Mouse (Mus musculus) limb, embryonic 13.5 days (tissue): ENCODE results near the gene Tnfrsf1b. TPM values are rescaled to one million over a fixed set of nuclear protein-coding genes. Genes with fewer than 3 reads are reported as not detected.

Experiments
- ATAC-seq: fragments of 200-750 bp; cut with Nextera tagmentation; 2 replicates; pipeline ENCODE4 v1.8.0; 2017; ENCODE audit warnings: low read depth, moderate number of reproducible peaks, moderate TSS enrichment; ENCODE audit not compliant: low FRiP score
- H3K27ac ChIP-seq: fragments of 300-500 bp; sonication (generic); 2 replicates; pipeline ENCODE4 v1.5.1; 2015; ENCODE audit warnings: inconsistent platforms, mild to moderate bottlenecking, moderate library complexity
- H3K27me3 ChIP-seq: fragments of 300-500 bp; sonication (generic); 2 replicates; pipeline ENCODE4 v1.6.1; 2015; ENCODE audit warnings: mild to moderate bottlenecking, inconsistent platforms
- H3K36me3 ChIP-seq: fragments of 300-500 bp; sonication (generic); 2 replicates; pipeline ENCODE4 v1.6.1; 2015; ENCODE audit warnings: inconsistent platforms, mild to moderate bottlenecking, moderate library complexity
- H3K4me1 ChIP-seq: fragments of 300-500 bp; sonication (generic); 2 replicates; pipeline ENCODE4 v1.6.1; 2015; ENCODE audit warnings: inconsistent platforms
- H3K4me2 ChIP-seq: fragments of 300-500 bp; sonication (generic); replicated peaks from 2 replicates; pipeline ENCODE4 v1.6.1; 2015; ENCODE audit warnings: inconsistent platforms, mild to moderate bottlenecking, moderate library complexity
- H3K4me3 ChIP-seq: fragments of 300-500 bp; sonication (generic); 2 replicates; pipeline ENCODE4 v1.5.1; 2015; ENCODE audit warnings: moderate library complexity, mild to moderate bottlenecking, inconsistent platforms
- H3K9ac ChIP-seq: fragments of 300-500 bp; sonication (generic); 2 replicates; pipeline ENCODE4 v1.6.1; 2015; ENCODE audit warnings: mild to moderate bottlenecking, inconsistent platforms
- H3K9me3 ChIP-seq: fragments of 300-500 bp; sonication (generic); 2 replicates; pipeline ENCODE4 v1.6.1; 2016; ENCODE audit warnings: inconsistent platforms
- WGBS: fragments of 180-500 bp; shearing (Covaris S2); methylation state at CpG from one replicate; pipeline ENCODE4 v1.1.7; 2015; 5-methylcytosine and 5-hydroxymethylcytosine counted together
- polyA plus RNA-seq: library from polyadenylated mRNA; unstranded; fragments of >200 nt; fragmentation: Nextera tagmentation; extraction: Ambion mirVana; gene quantifications from 2 replicates; pipeline ENCODE4 v1.2.1, GENCODE M21; 2015

Gene Tnfrsf1b
- polyA plus RNA-seq, 1 experiment from 2014 or later: 2.9 TPM

- no peaks in the 10 kb centered on the region for H3K9me3 ChIP-seq
- H3K27ac ChIP-seq: no peak overlapping the region
- no peaks in the 10 kb centered on the region for H3K36me3 ChIP-seq
- peaks cover 5% of the 10 kb centered on the region; the same call in 1 of the 2 replicates for H3K4me1 ChIP-seq
- H3K4me2 ChIP-seq: no peak overlapping the region
- no peaks in the 10 kb centered on the region for H3K27me3 ChIP-seq
- peak; percentile 50; the same call in 1 of the 2 replicates for ATAC-seq
- H3K9ac ChIP-seq: no peak overlapping the region
- 82% methylated on average over 5 of the region's 5 CpGs for WGBS
- no peak overlapping the region for H3K4me3 ChIP-seq
Observed at GRCm38 (mm10) chr4:145229524-145230163, 17.0 kb downstream of the Tnfrsf1b start.

- H3K27me3 ChIP-seq: no peaks in the 10 kb centered on the region
- H3K4me2 ChIP-seq: no peak overlapping the region
- no peaks in the 10 kb centered on the region for H3K9me3 ChIP-seq
- H3K36me3 ChIP-seq: no peaks in the 10 kb centered on the region
- H3K27ac ChIP-seq: no peak overlapping the region
- H3K4me1 ChIP-seq: peaks cover 5% of the 10 kb centered on the region; the same call in 1 of the 2 replicates
- 93% methylated on average over 6 of the region's 6 CpGs for WGBS
- H3K4me3 ChIP-seq: no peak overlapping the region
- no peak for ATAC-seq
- no peak overlapping the region for H3K9ac ChIP-seq
Observed at GRCm38 (mm10) chr4:145229051-145229450, 17.6 kb downstream of the Tnfrsf1b start.

- H3K36me3 ChIP-seq: no peaks in the 10 kb centered on the region
- WGBS: 82% methylated on average over 4 of the region's 4 CpGs
Observed at GRCm38 (mm10) chr4:145224613-145225012, 22.1 kb downstream of the Tnfrsf1b start.

GRCm38 (mm10) chr4:145222064-145222463 is 24.6 kb downstream of the Tnfrsf1b start:
- Histone ChIP-seq H3K4me2 (no peak overlapping the region), H3K9me3 (no peaks in the 10 kb centered on the region), H3K4me1 (0 out of 2 replicates have a peak, but pooled peaks cover 4% of the 10 kb centered on the region), H3K36me3 (no peaks in the 10 kb centered on the region), H3K27ac (no peak overlapping the region), H3K27me3 (no peaks in the 10 kb centered on the region), H3K4me3 (no peak overlapping the region), H3K9ac (no peak overlapping the region)
- 74% methylated on average over 8 of the region's 8 CpGs for WGBS
- no peak for ATAC-seq

More at GRCm38 (mm10) chr4:145224613-145225012, 22.1 kb downstream of the Tnfrsf1b start:
- no peak overlapping the region for H3K4me3 ChIP-seq
- no peak for ATAC-seq
- H3K4me2 ChIP-seq: no peak overlapping the region
- H3K27ac ChIP-seq: no peak overlapping the region
- no peak overlapping the region for H3K9ac ChIP-seq
- no peaks in the 10 kb centered on the region for H3K27me3 ChIP-seq
- H3K9me3 ChIP-seq: no peaks in the 10 kb centered on the region
- 0 out of 2 replicates have a peak, but pooled peaks cover 7% of the 10 kb centered on the region for H3K4me1 ChIP-seq

DNA sequence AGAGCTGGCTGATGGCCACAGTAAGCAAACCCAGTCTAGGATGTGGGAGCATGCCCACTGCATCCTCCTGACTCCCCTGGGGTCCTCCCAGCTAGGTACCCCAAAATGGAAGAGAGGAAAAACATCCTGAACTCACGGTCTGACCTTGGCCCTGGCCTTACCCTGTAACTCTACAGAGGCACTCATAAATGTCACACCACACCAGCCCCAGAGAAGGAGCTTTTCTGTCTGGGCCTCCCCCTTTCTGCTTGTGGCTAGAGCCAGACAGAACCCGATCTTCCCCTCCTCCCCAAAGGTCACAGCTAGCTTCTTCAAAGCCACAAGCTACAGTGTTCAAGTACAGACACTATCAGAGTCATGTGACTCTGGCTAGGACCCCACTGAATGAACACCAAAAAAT is 25.3 kb downstream of the Tnfrsf1b start:
- 0 out of 2 replicates have a peak, but pooled peaks cover 4% of the 10 kb centered on the region for H3K4me1 ChIP-seq
- no peaks in the 10 kb centered on the region for H3K9me3 ChIP-seq
- H3K9ac ChIP-seq: no peak overlapping the region
- no peak for ATAC-seq
- no peaks in the 10 kb centered on the region for H3K27me3 ChIP-seq
- no peak overlapping the region for H3K4me3 ChIP-seq
- no peaks in the 10 kb centered on the region for H3K36me3 ChIP-seq
- no peak overlapping the region for H3K27ac ChIP-seq
- 44% methylated on average over 2 of the region's 2 CpGs for WGBS
- no peak overlapping the region for H3K4me2 ChIP-seq

DNA sequence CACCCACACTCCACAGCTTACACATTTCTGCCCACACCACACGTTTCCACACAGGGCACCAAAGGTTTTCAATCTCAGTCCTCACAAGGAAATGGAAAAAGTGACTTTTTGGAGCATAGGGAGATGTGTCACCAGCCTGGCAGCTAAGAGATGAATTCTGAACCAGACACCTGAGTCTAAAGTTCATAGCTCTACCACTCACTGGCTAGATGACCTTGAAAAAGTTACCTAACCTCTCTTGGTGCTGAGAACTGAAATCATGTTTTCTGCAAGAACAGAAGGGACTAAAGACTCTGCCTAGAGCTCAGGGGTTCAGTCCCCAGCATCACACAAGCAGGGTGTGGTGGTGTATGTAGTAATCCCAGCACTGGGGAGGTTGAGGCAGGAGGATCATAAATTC is 26.7 kb downstream of the Tnfrsf1b start:
- Histone ChIP-seq H3K4me1 (peaks cover 9% of the 10 kb centered on the region), H3K27ac (no peak overlapping the region), H3K9me3 (no peaks in the 10 kb centered on the region), H3K4me3 (no peak overlapping the region), H3K4me2 (no peak overlapping the region), H3K27me3 (no peaks in the 10 kb centered on the region), H3K9ac (no peak overlapping the region), H3K36me3 (no peaks in the 10 kb centered on the region)
- ATAC-seq: no peak
- WGBS: 71% methylated on average over 1 of the region's 1 CpGs

- H3K4me1 ChIP-seq: peaks cover 15% of the 10 kb centered on the region
- no peaks in the 10 kb centered on the region for H3K9me3 ChIP-seq
- whole genome bisulfite sequencing: 67% methylated on average over 15 of the region's 15 CpGs
- no peaks in the 10 kb centered on the region for H3K27me3 ChIP-seq
- no peak for ATAC-seq
- H3K27ac ChIP-seq: no peak overlapping the region
- H3K36me3 ChIP-seq: no peaks in the 10 kb centered on the region
- H3K4me2 ChIP-seq: no peak overlapping the region
- no peak overlapping the region for H3K9ac ChIP-seq
- H3K4me3 ChIP-seq: no peak overlapping the region
Observed at GRCm38 (mm10) chr4:145219240-145219985, 27.3 kb downstream of the Tnfrsf1b start.

- Histone ChIP-seq H3K27ac (no peak overlapping the region), H3K4me3 (no peak overlapping the region), H3K4me1 (peaks cover 15% of the 10 kb centered on the region), H3K36me3 (no peaks in the 10 kb centered on the region), H3K4me2 (no peak overlapping the region), H3K9me3 (no peaks in the 10 kb centered on the region), H3K27me3 (no peaks in the 10 kb centered on the region), H3K9ac (no peak overlapping the region)
- no peak for ATAC-seq
- 83% methylated on average over 5 of the region's 5 CpGs for WGBS
Observed at GRCm38 (mm10) chr4:145217837-145218236, 28.8 kb downstream of the Tnfrsf1b start.

DNA sequence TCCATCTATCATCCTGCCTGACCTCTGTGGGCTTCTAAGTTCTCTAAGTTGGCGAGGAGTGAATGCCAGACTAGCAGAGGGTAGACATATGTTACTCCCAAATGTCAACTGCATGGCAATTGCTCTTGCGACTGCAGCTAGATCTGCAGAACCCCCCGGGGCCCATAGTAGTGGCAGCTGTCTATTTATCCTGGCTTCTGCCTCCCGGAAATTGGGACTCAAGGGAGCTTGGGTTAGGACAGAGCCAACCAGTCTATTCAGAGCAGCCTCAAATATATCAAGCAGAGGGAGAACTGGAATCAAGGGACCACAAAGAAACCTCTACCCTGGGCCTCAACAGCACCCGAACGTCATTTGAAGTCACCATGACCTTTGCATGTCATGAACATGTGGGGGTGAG is 29.6 kb downstream of the Tnfrsf1b start:
- H3K4me3 ChIP-seq: no peak overlapping the region
- H3K27ac ChIP-seq: no peak overlapping the region
- no peaks in the 10 kb centered on the region for H3K9me3 ChIP-seq
- no peak overlapping the region for H3K9ac ChIP-seq
- no peaks in the 10 kb centered on the region for H3K27me3 ChIP-seq
- H3K4me1 ChIP-seq: peaks cover 15% of the 10 kb centered on the region
- WGBS: 80% methylated on average over 6 of the region's 6 CpGs
- ATAC-seq: no peak
- no peak overlapping the region for H3K4me2 ChIP-seq
- H3K36me3 ChIP-seq: no peaks in the 10 kb centered on the region

DNA sequence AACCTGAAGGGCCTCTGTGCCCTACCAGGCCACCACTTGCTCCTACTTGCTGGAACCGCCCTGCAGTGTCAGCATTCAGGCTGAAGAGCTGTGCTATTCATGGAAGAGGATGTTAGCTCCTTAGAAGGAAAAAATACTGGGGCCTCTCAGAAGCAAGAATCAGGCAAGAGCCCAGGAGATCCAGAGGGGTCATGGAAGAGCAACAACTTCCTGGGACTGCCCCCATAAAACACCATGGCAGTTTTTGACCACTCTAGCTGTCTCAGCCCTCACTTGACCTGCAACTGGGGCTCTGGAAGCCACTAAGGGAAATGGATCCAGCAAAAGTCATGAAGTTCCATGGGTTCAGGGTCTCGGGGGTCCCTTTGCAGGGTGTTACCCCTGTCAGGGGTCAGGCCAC is 31.3 kb downstream of the Tnfrsf1b start:
- Histone ChIP-seq H3K9me3 (no peaks in the 10 kb centered on the region), H3K9ac (no peak overlapping the region), H3K4me3 (no peak overlapping the region), H3K4me2 (no peak overlapping the region), H3K4me1 (peaks cover 11% of the 10 kb centered on the region), H3K27ac (no peak overlapping the region), H3K36me3 (no peaks in the 10 kb centered on the region), H3K27me3 (no peaks in the 10 kb centered on the region)
- WGBS: 85% methylated on average over 2 of the region's 2 CpGs
- no peak for ATAC-seq

DNA sequence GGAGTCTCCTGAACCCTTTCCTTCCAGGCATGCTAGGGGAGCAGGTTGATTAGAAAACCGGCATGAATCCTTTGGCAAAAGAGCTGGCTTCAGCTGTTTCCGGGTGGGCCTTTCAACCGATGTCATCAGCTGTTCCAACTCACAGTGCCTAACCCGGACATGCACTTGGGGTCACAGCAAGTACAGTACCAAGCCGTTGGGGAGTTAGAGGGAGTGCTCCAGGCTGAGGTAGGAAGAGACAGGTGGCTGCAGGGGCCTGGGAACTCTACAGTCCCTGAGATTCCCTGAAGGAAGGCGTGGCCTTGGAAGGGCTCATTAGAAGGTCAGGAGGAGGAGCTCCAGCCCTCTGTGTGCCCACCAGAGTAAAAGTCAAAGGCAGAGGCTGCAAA is 31.9 kb downstream of the Tnfrsf1b start:
- H3K4me1 ChIP-seq: peaks cover 12% of the 10 kb centered on the region
- H3K36me3 ChIP-seq: no peaks in the 10 kb centered on the region
- H3K4me2 ChIP-seq: no peak overlapping the region
- H3K27me3 ChIP-seq: no peaks in the 10 kb centered on the region
- 45% methylated on average over 6 of the region's 6 CpGs for WGBS
- no peak overlapping the region for H3K27ac ChIP-seq
- H3K9ac ChIP-seq: no peak overlapping the region
- peak; percentile 62 for ATAC-seq
- no peaks in the 10 kb centered on the region for H3K9me3 ChIP-seq
- H3K4me3 ChIP-seq: no peak overlapping the region

DNA sequence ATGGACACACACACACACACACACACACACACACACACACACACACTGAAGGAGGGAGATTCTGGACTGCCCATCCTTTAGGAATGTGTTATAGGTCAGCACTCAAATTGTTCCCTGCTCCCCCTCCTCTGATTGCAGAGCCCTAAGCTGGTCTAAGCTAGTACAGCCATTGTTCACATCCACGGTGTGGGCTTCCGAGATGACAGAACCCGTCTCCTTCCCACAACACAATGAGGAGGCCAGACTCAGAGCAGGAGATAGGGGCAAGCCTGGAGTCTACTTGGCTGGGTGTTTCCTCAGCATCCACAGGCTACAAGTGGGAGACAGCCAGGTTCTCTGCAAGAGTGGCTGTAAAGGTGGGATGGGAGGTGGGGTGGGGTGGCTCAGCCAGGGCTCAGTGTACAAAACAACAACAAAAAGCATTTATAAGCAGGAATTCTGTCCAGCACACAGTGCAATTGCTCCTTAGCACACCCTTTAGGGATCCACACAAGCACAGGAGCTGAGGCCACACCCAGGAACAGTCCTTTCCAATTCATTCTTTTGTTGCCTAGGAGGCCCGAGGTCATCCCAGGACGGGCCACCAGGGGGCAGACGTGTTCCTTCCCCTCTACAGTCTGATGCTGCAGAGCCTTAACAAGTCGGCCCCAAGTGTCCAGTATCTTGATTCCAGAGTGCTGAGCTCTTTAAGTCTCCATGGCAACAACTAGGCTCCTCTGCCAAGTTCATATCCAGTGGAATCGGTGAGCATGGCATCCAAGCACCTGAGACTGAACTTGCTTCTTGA is 32.5 kb downstream of the Tnfrsf1b start:
- H3K27ac ChIP-seq: no peak overlapping the region
- H3K4me2 ChIP-seq: no peak overlapping the region
- no peak overlapping the region for H3K4me3 ChIP-seq
- no peaks in the 10 kb centered on the region for H3K27me3 ChIP-seq
- no peaks in the 10 kb centered on the region for H3K36me3 ChIP-seq
- WGBS: 37% methylated on average over 8 of the region's 8 CpGs
- peak; percentile 89 for ATAC-seq
- peaks cover 17% of the 10 kb centered on the region for H3K4me1 ChIP-seq
- no peak overlapping the region for H3K9ac ChIP-seq
- H3K9me3 ChIP-seq: no peaks in the 10 kb centered on the region
